Mouse (Mus musculus) 3T3-L1 (cell line): ENCODE data around the gene Srl.
"Not testable (repeated sequence)": the region's sequence is repeated elsewhere in the genome, so short reads cannot be mapped to it uniquely, and the experiment has no call there.

ENCODE experiments used
- DNase-seq: peaks from one replicate; pipeline ENCODE4 v3.0.0-alpha.2; 2015; ENCODE audit warnings: low read depth, low spot score

The Srl gene

DNA sequence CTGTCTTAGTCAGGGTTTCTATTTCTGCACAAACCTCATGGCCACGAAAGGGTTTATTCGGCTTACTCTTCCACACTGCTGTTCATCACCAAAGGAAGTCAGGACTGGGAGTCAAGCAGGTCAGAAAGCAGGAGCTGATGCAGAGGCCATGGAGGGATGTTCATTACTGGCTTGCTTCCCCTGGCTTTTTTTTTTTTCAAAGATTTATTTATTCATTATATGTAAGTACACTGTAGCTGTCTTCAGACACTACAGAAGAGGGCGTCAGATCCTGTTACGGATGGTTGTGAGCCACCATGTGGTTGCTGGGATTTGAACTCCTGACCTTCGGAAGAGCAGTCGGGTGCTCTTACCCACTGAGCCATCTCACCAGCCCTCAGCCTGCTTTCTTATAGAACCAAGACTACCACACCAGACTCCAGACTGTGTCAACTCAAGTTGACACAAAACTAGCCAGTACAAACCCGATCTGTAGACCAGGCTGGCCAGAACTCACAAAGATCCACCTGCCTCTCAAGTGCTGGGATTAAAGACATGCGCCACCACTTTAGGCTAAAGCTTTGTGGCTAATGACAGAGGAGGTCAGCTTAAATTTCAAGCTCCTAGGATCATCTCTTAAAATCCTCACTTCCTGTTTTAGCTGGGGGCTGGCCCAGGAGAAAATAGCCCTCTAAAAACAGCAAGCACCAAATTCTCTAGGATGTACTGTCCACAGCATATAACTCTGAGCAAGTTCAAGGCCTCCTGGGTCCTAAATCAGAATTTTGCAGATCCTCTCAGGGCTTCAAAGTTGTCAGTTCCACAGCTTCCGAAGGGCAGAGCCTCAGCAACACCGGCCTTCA lies 67.4 kb downstream of the Srl start:
- DNase-seq = not testable (repeated sequence)

DNA sequence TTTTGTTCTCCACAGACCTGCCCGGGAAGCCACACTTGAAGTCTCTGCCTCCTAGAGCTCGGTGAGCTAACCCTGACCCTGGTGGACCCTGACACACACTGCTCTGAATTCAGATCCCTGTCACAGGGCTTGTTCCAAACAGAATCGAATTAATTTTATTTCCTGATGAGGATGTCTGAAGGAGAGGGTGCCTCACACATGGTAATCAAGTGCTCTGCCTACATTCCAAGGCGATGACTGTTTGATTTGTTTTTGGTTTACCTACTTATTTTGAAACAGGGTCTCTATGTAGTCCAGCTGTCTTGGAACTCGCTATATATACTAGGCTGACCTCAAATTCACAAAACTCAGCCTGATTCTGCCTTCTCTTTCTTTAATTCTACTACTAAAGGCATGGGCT lies 68.4 kb downstream of the Srl start:
- peak; percentile 73 for DNase-seq

DNA sequence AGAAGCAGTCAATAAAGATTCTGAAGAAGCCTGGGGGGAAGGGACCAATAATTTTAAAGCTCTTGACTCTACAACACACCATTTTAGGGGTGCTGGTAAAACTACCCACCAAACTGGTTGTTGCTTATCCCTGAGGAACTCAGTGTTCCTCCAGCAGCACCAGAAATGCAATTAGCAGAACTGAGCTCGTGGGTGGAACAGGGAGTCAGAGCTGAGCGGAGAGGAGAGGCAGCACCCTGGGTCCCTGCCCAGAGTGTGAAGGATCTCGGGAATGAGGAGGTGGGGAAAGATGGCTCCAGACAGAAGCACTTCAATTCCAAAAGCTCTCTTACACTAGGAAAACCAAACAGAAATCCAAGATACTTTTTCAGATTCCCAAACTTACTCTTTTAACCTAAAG lies 68.9 kb downstream of the Srl start:
- DNase-seq = peak; percentile 48

DNA sequence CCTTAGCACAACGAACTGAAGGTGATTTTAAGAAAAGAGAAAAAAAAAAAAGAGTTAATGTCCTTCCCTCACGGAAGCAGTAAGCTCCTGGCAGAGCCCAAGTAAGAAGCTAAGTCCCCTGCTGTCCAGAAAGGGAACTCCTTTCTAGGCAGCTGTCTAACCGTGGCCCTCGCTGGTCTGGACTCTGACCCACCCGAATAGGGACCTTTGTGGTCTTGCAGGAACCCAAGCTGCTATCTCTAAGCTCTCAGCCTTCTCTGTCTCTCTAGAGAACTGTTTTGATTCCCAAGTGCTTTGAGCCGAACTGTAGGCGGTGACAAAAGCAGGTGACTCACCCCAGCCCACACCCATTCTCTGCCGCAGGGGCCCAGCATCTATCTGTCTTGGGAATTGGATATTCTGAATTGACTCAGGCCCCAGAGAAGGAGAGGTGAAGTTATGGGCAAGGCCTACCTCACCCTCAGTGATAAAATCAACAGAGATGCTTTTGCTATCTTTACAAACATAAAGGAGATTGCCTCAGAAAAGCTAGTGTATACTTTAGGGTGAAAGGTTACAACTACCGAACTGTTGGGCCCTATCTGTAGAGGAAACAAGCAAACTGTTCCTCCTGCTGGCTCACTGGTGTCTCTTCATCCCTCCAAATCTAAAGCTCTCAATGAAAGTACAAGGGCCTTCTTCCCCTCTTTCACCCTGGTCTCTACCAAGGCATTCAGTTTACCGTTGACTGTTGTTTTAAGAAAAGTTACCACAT lies 71.8 kb downstream of the Srl start:
- peak; percentile 81 for DNase-seq

DNA sequence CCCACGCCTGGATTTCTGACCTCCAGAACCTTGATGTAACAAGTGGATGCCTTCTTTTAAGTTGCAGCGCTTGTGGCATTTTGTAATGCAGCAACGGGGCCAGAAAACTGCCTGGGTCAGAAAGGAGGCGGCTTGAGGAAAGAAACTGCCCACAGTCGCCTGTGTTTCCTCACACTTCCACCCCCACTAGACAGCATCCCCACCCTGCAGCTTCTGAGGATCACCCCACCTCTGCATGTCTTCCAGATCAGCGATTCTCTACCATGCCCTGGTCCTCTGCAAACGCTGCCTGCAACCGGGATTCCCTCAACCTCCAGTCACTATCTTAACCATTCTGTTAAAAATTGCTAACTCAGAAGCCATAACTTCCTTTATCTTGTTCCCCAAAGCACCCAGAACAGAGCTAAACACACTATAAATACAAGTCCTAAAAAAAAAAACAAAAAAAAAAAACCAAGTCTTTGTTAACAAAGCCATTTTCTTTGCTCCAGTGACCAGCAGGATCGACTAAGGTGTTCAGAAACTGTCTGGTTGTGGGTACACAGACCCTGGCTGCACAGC lies 77.0 kb downstream of the Srl start:
- DNase-seq = no peak

DNA sequence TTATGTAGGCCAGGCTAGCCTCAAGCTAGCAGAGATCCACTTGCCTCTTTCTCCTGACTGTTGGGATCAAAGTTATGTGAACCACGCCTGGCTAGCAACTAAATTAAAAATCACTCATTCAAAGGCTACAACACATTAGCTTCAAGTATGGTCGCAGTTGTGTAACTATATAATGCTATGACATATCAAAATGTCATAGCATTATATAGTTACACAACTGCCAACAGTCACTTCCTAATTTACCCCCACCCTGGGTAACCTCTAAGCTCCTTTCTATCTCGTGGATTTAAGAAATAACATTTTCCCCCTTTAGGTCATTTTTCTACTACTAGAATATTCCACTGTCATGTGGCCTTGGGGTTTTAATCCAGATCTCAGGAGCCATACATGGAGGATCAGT lies 83.7 kb downstream of the Srl start:
- DNase-seq = no peak

DNA sequence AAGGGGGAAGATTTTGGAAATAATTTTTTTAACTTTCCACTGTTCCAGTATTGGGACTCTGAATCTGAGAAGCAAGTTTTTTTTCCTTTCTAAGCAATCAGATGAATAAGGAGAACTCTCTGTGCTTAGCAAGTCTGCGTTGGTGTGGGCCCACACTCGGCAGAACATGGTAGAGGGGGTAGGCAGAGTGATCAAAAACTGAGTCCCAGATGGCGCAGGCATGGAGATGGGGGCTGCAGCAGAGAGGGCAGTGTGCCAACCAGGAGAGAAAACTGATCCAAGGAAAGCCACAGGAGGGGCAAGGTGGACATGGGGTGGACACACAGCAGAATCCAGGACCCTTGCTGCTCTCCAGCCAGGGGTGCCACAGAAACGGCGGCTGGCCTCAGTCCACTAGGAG lies 85.2 kb downstream of the Srl start:
- no peak for DNase-seq

DNA sequence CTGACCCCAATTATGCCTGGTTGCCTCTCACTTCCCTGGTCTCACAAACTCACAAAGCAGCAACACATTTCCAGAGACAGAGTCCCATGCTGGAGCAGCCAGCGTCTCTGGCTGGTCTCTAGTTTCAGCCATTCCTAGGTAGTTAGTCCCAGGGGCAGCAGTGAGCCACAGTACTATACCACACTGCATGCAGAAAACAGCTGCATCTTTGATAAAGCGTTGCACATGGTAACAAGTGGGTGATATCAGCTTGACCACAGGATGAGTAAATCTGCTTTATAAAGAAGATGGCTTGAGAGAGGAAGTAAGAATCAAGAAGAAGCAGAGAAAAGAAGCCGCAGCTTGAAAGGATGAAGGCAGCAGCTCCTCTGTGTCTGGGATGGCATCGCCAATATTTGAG lies 85.9 kb downstream of the Srl start:
- no peak for DNase-seq

DNA sequence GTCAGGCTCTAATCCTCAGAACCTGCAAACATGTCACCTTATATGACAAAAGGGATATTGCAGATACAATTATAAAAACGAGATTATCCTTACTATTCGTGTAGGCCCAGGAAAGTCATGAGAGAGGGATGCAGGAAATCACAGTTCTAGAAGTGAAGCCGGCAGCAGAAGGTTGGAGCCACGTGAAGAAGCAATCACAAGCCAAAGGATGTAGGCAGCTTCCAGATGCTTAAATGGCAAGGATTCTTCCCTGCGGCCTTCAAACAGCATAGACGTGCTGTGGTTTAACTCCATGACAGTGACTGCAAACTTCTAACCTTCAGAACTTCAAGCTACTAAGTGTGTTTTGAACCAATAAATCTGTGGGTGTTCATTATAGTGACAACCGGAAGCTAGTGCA lies 87.1 kb downstream of the Srl start:
- DNase-seq = no peak

DNA sequence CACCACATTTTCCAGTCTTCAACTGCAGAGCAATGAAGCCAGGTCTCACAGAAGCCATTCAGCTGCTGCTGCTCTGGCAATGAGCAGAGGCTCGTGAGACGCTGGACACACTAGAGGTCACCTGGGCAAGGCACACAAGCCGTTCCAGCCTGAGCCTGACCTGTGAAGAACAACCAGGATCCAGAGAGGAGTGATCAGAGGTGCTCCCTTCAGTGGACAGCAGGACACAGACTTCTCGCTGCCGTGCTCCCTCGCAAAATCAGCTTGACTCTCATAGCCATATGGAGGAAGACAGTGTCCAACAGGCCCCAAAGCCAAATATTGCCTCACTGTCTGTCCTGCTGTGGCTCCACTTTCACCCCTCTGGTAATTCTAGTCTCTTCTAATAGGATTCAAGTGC lies 92.2 kb downstream of the Srl start:
- DNase-seq = no peak

DNA sequence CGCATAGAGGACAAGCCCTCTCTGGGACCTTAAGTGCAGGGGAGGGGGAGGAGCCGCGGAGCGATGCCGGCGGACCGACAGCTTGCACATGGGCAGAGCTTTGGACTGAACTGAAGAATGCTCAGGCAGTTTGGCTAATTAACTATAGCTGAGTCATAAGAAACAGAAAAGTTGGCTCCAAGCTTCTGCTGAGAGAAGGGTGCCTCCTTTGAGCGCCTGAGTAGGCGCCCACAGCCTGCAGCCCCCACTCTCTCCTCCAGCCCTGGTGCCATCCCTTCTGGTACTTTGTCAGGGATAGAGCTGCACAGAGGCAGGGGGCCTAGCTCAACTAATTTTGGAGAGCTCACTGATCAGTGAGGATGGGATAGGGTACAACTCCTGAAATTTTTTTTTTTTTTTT lies 93.4 kb downstream of the Srl start:
- DNase-seq = peak; percentile 49

DNA sequence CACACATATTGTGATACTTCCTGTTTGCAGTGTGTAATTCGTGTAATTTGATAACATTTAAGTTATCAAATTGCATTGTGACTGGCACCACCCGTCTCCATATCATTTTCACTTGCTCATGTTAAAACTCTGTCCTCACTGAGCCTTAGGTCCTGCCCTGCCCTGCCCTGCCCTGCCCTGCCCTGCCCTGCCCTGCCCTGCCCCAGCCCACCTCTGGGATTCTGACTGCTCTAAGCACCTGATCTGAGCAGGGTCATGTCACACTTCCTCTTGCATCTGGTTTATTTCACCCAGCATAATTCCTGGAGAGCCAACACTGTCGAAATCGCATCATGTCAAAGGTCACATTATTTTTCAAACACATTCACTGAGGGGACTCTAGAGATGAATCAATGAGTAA lies 95.2 kb downstream of the Srl start:
- DNase-seq = no peak

DNA sequence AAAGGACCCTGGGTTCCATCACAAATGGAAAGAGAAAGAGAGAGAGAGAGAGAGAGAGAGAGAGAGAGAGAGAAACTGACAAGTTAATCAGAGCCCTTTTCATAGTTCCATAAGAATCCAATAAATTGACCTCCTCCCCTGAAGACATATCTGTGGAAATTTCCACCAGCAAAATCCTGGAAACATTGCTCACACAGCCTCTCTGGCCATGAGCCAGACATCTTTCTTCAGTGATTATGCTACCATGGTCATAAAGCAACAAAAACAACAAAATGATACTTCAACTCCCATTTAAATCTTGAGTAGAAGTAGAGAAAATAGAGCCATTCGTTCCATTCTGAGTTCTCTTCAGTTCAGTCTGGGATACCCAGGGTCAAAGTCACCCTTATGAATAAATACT lies 97.2 kb downstream of the Srl start:
- peak; percentile 58 for DNase-seq

DNA sequence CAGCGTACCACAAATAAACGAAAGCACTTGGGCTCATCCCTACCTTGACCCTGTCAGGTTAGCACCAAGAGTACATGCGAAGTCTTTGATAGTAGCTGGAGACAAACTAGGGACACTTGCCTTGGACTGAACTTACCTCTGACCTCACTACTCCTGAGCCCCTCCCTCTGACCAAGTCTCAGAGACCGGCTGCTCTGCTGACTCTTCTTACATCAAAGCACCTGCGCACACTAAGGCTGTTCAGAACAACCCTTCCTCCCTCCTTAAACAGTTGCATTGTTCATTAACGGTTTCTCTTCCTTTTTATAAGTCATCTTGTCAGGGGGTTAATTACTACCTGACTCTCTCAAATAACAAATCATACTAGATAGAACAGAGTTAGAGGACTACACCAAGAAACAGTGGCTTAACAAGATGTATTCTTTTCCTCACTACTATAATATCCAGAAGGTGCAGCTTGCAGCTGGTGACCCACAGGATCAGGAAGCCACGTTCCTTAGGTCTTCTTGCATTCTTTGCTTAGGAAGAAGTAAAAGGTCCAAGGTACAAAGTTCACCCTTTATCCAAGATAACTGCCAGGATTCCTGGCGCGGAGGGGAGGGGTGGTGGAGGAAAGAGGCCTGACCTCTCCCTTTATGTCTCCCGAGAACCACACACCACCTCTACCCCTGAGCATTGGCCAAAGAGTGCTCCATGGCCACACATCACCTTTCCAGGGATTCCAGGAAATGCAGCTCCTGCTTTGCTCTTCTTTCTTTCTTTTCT lies 102.1 kb downstream of the Srl start:
- no peak for DNase-seq

DNA sequence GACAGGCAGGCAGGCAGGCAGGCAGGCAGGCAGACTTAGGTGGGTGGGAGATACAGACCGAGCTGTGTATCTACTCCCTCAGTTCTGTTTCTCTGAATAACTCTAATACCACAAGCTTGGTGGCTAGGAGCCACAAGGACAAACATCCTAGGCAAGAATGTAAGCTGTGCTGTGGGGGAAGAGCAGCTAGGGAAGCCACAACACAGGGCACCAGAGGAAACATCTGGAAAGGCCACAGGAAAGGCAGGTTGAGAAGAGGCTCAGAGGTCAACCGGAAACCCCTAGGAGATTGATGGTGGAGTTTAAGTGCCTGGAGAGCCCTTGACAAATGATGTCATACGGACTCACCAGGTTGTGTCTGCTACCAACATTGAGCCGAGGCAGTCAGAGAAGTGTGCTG lies 104.9 kb downstream of the Srl start:
- peak; percentile 49 for DNase-seq

DNA sequence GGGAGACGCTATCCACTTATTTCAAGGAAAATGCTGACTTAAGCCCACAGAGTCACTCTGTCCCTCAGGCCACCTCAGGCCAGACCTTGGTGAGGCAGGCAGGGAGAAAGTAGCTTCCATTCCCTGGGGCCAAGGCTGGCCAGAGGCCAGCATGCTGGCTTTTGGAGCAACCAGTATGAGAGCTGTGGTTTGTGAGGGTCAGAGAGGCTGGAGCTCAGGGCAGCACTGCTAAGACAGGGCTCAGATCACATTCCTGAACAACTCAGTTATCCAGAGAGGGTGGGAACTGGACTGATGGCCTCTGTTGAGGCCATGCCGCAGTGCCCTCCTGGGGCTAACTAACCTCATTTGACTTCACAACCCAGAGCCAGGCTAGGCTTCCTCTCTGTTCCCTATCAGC lies 106.2 kb downstream of the Srl start:
- peak; percentile 76 for DNase-seq

DNA sequence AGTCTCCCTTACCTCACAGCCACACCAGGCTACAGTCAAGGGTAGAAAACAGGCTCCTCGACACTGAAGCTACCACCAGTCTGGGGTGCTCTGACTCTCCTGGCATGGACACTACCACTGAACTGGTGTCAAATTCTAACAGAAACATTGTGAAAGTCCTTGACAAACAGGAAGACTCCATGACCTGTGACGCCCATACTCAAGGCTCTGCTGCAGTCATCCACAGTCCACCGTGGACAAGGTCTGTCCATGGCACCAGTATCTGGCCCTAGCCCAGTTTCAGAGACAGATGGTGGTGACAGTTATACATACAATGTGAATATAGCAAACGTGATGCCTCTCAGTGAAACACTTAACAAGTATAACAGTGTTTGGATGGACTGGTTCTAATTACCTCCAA lies 109.8 kb downstream of the Srl start:
- no peak for DNase-seq

DNA sequence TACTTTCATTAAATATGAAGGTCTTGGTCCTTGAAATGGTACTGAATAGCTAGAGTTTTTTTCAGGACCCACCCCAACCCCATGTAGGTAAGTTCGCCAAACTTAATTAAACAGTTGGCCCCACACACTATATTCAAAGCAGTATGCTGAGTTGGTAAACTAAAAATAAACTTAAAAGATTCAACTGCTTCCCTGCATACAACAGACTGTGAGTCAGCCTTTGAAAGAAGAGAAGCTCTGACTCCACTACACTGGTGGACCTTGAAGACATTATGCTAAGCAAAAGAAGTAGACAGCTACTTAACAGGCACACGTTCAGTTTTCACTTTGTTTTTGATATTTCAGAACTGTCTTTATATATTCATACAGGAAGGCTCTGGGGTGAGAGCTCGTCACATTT lies 110.6 kb downstream of the Srl start:
- no peak for DNase-seq

DNA sequence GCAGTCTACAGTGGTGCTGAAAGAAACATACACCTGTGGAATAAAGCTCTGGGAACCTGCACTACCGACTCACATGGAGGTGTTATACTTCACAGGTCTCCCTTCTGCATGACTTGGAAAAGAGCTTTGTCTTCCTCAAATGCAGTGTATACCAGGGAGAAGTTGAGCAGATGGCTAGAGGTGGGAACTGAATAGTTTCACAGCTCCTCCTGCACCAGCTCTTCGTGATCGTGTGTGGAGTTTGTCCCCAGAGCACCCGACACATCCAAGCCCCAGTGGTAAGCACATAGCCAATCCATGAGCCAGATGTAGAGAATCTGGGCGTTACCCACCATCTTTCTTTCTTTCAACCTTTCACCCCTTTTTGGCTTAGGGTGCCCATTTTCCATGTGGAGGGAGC lies 111.4 kb downstream of the Srl start:
- DNase-seq = no peak
